Mouse (Mus musculus) embryonic stem cell, embryonic (primary cell): ENCODE data around the gene Gm37240.

Experiments used
- CTCF ChIA-PET, 4 experiments: fragments of 300-600 bp in 2 of 4; fragments of 350-600 bp in 2 of 4; sonication (Branson Sonifier 250); formaldehyde crosslinking; loops; one replicate each; lab custom pipeline; 2022; ENCODE audit warnings: inconsistent platforms in 2 of 4; lab: Charles Lee
- POLR2A ChIA-PET, 4 experiments: fragments of 300-600 bp in 2 of 4; fragments of 350-600 bp in 2 of 4; sonication (Branson Sonifier 250); formaldehyde crosslinking; loops; one replicate each; lab custom pipeline; 2022; ENCODE audit warnings: antibody characterized with exemption in 4 of 4, inconsistent platforms in 1 of 4; lab: Charles Lee

The Gm37240 gene

DNA sequence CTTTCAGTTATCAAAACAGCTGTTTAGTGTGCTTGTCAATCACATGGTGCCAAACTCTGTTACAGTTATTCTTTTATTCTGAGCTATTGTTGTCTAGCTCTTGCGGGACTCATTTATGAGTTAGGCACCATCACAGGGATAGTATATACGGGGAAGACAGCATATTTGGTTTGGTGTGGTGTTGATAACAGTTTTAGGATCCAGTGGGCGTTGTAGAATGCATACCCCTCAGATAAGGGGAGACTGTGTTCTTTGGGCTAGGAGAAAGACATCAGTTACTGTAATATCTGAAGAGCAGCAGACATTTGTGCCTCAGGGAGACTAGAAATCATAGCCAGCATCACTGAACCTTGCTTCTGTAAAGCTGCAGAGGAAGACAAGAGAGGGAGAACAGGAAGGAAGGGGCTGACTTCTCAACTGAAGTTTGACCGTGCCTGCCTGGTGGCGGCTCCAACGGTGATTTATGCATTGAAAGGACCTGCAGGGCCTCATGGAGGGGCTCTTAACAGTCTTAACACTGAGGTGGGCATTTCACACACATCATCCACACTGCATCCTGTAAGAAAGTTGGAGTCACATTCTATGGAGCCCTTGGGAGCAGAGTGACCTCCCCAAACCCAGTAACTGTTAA is 713.8 kb downstream of the Gm37240 start:
- ChIA-PET CTCF (no interaction called here), POLR2A (interaction anchor here in 1 of 4 experiments (0.6 kb wide), 1 partner anchor 1925 kb away, joined by 3 read pairs; no protein-coding TSS in a partner anchor)

DNA sequence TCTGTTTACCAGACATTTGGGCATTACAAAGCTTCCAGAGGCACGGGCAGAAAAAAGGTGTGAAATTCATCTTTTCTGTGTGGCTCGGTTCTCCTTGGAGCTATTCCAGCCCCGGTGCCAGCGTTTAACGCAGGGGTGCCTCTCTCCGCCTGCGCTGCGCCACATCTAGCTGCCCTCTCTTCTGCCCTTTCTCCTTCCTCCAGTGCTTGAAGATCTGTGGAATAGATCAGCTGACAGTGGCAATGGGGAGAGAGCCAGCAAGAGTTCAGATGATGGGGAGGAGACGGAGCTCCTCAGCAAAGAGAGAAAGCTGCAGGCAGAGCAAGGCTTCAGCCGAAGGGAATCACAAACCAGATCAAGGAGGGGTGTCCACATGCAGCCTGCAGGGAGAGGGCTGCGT is 714.8 kb downstream of the Gm37240 start:
- ChIA-PET POLR2A (interaction anchor here in 1 of 4 experiments (0.6 kb wide), 1 partner anchor 541 kb away, joined by 4 read pairs; no protein-coding TSS in a partner anchor), CTCF (no interaction called here)

DNA sequence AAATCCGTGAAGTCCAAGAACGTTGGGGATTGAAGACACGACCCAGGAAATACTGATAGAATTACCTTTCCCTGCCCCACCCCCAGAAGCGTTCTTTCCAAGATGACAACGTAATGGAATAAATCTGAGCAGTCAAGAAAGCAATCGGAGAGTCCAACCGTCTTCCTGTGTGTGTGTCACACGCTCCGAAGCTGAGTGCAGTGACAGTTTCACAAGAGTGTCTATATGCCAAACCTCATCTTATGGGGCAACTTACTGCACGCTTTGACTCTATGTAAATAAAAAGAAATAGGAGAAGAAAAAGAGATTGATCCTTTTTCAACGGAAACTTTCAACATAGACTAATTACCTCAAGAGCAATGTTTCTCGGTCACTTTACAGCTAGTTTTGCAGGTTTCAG is 715.2 kb downstream of the Gm37240 start:
- ChIA-PET POLR2A (no interaction called here), CTCF (no interaction called here)

DNA sequence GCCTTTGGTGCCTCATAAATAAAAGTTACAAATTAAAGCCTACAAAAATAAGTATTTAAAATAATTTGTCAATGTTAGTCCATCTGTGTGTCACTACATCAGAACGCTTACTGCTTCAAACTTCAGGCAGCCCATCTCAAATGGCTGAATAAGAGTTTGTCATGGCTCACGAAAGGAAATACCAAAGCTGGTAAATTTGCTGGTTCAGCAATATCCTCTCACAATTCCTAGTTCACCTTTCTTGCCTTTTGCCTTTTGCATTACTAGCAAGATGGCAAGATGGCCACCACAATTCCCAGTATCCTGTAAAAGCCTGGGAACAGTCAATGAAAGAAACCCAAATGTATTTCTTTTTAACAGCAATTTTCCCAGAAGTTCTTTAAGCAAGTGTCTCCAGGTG is 718.5 kb downstream of the Gm37240 start:
- POLR2A ChIA-PET: no interaction called here
- CTCF ChIA-PET: no interaction called here

DNA sequence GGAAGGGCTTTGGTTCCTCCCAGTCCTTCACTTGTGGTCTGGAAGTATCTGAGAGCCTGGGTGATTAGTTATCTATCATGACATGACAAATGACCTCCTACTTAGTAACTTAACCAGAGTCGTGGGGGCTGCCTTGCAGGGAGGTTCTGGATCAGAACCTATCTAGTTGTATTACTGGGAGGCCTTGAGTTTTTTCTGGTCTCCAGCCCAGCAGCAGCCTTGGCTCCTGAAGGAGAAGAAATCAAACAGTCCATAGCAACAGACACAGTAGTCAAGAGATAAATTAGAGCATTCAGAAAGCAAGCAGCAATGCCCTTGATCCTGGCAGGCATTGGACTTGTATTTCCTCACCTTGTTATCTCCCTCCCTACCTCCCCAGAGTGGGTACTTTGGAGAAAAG is 722.4 kb downstream of the Gm37240 start:
- POLR2A ChIA-PET: no interaction called here
- CTCF ChIA-PET: no interaction called here

DNA sequence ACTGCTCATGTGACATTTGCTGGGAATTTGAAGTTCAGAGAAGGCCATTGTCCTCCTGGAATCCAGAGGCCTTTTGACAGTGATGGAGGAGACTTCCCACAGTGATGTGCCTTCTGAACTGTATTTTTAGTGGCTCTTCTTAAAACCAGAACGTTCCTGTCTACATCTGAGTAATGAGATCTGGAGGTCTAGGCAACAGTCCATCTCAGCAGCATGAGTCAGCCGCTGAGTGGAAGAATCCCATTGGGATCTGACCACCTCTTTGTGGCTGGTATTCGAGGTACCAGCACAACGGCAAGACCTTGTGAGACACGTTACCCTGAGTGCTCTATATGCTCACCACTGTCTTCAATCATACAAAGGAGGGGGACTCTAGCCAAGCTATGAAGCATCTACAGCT is 723.9 kb downstream of the Gm37240 start:
- ChIA-PET CTCF (no interaction called here), POLR2A (no interaction called here)

DNA sequence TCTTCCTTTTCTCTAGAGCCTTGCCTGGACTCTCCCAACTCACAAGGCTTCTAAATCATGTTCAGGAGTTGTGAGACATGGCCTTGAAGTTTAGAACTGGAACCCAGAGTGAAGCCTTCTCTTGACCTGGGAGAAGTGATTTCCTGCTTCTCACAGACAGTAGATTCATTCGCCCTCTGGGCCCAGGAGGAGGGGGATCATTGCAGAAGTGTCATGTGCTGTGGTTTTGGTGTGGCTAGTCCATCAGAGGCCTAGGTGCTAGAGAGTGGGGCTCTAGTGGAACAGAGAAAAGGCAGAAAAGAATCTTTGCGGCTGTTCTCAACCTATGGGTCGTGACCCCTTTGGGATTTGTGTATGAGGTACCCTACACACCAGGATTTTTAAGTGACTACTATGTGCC is 724.9 kb downstream of the Gm37240 start:
- ChIA-PET POLR2A (no interaction called here), CTCF (no interaction called here)

DNA sequence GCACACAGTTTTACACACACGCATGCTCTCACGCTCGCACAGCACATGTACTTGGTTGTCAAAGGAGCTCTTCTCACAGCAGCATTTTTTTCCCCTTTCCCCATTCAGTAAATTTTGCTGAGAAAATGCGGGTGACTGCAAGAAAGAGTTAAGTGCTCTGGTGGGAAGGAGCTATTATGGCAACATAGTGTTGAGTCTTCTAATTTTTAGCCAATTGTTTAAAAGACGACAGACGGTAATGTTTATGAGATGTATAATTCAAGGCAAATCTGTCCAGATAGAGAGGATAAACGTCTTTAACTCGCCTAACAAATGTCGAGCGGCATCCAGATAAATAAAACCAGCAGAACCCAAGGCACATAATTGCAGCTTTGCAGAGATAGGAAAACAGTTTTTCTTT is 726.5 kb downstream of the Gm37240 start:
- CTCF ChIA-PET: interaction anchor here in 1 of 4 experiments (0.7 kb wide), 1 partner anchor 750 kb away, joined by 4 read pairs; no protein-coding TSS in a partner anchor
- POLR2A ChIA-PET: no interaction called here

DNA sequence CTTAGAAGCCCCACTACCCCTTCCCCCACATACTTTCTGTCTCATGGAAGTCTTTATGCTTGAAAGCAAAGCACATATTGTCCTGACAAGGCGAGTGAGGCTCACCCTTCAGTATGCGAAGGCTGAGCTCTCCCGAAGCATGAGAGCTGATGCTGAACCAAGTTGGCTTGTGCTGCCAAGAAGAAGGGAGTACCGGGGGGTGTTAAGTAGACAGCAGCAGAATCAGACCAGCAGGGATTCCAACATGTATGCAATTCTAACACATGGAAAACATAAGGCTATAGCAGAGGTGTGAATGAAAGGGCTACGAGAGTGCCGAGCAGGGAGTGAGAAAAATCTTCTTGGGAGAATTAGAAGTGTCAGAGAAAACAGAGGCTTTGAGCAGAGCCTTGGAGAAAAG is 727.7 kb downstream of the Gm37240 start:
- ChIA-PET POLR2A (no interaction called here), CTCF (no interaction called here)

DNA sequence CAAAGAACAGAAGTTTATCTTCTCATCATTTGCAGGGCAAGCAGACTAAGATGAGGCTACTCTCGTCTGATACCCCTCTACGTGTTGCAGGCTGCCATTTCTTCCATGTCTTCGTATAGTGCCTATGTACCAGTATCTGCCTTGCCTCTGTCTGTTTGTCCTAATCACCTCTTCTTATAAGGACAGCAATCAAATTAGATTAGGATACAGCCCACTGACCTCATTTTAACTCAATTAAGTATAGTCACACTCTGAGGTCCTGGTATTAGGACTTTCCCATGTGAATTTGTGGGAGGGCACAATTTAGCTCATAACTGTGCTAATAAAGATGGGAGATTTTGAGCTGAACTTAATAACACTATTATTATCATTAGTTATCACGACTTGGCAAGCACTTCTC is 738.5 kb downstream of the Gm37240 start:
- POLR2A ChIA-PET: no interaction called here
- CTCF ChIA-PET: no interaction called here

DNA sequence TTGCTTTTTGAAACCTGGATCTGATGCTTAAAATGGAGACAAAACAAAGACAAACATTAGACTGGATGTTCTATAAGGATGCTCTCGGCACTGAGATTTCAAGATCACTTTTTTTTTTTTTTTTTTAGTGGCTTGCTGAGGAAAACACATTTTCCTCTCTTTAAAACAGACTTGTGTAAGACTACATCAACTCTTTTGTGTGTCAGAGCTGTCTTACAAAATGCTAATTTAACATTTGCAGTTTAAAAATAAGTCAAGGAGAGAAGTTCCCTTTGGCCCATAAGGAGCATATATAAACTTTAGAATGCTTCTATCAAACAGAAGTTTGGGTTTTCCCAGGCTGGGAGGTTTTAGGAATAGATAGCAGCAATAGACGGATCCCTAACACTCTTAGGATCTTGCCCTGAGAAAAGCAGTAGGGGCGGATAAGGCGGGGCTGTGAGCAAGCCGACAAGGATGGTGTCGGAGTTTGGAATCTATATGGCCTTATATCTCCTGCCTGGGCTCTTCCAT is 739.2 kb downstream of the Gm37240 start:
- POLR2A ChIA-PET: interaction anchor here in 1 of 4 experiments (1.4 kb wide), 1 partner anchor 125 kb away, joined by 3 read pairs; no protein-coding TSS in a partner anchor
- CTCF ChIA-PET: interaction anchor here in 1 of 4 experiments (0.7 kb wide), 1 partner anchor 894 kb away, joined by 3 read pairs; no protein-coding TSS in a partner anchor

DNA sequence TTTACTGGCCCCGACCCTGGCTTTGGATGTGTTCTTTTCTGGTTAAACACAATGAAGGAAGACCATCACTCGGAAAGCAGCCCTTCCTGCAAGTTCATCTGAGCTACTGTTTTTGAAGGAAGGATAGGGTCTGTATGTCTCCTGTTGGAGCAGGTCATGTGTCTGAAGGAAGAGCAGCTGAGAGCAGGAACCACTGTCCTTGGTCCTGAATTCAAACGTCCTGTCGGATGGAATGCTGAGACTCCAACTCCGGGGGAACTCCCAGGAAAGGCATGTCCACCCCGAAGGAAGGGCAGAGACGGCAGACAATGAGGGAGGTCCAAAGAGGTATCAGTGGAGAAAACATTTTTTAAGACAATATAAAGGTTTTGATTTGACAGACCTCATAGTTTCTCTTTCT is 741.8 kb downstream of the Gm37240 start:
- POLR2A ChIA-PET: interaction anchor here in 1 of 4 experiments (1.4 kb wide), 1 partner anchor 129 kb away, joined by 3 read pairs; no protein-coding TSS in a partner anchor
- CTCF ChIA-PET: no interaction called here

DNA sequence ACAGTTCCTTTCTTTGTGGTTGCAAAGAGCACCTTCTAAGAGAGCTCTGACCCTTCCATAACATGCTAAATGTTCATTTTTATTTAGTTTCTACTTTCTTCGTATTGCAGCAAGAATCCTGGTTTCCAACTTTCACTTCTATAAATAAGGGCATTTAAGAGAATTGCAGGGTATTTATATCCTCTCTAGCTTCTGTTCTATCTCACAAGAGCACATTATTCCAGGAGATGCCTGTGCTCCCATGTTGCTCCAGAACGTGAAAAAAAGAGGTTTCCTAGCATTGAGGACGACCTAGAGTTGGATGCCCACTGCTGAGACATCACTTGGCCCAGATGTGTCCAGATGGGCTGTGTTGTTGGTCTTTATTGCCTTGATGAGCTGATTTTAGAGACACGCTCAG is 742.2 kb downstream of the Gm37240 start:
- POLR2A ChIA-PET: interaction anchor here in 1 of 4 experiments (1.4 kb wide), 1 partner anchor 129 kb away, joined by 3 read pairs; no protein-coding TSS in a partner anchor
- CTCF ChIA-PET: no interaction called here

DNA sequence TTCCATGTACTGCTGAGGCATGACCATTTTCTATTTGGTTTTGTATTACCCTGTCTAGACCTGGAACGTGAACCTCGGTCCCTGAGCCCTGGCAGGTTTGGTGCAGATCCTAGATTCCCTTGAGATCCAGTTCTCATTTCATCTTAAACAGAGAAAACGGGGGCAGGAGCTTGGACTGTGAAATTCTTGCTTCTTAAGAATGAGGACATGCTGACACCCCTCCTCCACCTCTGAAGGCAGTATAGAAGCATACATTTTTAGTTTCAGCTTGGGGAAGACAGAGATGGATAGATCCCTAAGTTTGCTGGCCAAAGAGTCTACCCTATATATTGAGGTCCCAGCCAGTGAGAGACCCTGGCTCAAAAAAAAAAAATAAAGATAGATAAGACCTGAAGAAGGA is 742.9 kb downstream of the Gm37240 start:
- POLR2A ChIA-PET: no interaction called here
- CTCF ChIA-PET: no interaction called here

DNA sequence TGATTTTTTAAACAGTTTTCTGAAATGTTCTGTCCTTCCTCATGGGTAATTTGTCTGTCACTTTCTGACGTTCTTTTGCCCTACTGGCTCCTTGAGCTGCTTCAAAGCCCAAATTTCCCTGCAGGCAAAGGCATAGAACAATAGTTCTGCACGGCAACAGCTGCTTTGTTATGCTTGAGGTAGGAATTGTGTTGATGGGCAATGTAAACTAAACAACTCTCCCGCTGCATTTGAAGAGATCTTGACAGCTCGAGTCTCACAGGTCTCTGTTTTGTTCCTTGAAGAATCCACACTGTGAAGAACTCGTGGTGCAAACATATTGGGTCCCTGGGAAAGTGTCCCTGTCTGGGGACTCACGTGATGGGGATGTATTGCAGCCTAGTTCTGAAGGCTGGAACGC is 746.8 kb downstream of the Gm37240 start:
- ChIA-PET POLR2A (interaction anchor here in 1 of 4 experiments (0.6 kb wide), 1 partner anchor 406 kb away, joined by 4 read pairs; no protein-coding TSS in a partner anchor), CTCF (interaction anchor here in 1 of 4 experiments (0.6 kb wide), 1 partner anchor 83 kb away, joined by 3 read pairs; no protein-coding TSS in a partner anchor)

DNA sequence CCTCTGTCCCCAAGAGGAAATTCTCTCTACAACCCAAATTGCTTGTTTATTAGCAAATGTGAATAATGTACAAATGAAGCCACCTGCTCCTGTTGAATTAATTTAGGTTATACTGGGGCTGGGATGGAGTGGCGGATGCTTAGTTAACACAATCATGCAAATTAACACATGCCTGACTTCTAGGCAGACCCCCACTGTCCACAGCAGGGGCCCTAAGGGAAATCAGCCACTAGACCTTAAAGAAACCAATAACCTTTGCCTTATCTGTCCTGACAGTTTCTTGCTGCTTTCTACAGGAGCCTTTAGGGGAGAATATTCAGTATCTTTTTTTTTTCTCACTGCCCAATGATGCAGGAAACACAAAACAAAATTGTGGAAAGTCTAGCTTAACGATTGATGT is 748.9 kb downstream of the Gm37240 start:
- CTCF ChIA-PET: interaction anchor here in 1 of 4 experiments (0.6 kb wide), 1 partner anchor 787 kb away, joined by 3 read pairs; no protein-coding TSS in a partner anchor
- POLR2A ChIA-PET: no interaction called here

DNA sequence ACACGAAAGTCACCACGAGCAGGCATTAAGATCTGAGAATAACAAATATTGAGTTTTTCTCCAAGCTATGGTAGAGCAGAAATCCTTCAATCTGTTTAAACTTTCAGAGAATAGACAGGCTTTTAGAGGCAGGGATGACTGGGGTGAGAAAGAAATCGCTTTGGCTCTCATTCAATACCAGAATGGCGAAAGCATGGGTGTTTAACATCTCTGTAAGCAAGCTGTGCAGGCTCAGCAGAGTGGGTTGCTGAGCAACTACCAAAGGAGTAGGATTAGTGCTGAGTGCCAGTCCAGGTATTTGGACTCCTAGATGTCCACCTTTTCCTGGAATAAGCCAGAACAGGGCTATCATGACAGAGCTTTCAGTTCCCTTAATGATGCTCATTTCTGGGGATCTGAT is 753.8 kb downstream of the Gm37240 start:
- CTCF ChIA-PET: interaction anchor here in 1 of 4 experiments (0.7 kb wide), 1 partner anchor 87 kb away, joined by 3 read pairs; no protein-coding TSS in a partner anchor
- POLR2A ChIA-PET: no interaction called here

DNA sequence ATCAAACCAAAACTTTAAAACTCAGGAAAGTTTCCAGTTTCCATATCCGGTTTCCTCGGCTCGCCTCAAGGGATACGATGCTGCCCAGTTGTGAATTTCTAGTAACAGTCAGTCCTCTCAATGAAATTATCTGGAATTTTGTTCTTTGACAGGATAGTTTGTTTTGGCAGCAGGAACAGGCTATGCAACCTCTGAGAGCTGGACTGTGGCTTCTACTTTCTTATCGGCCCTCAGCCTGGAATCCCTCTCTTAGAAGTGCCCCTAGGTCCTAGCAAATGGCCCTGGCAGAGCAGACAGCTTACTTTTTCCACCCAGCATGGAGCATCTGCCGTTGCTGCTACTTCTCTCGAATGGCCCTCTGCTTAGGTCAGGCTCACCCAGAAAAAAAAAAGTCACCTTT is 755.4 kb downstream of the Gm37240 start:
- ChIA-PET POLR2A (no interaction called here), CTCF (no interaction called here)

DNA sequence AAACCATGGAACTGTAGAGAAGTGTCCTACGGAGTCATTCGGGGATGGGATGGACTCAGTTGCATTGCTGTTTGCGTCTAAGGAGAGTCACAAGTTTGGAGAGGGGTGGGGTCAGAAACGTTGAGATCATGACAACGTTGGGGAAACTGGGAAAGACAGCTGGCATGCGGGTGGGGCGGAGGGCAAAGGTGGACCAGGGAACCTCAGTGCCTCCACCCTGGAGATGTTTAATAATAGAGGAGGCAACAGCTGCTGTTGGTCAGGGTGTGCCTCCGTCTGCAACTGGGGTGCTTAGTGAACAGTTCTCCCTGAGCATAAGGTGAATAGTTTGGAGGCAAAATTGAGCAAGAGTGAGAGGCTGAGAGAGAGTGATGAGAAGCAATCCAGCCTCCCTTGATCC is 758.8 kb downstream of the Gm37240 start:
- ChIA-PET CTCF (no interaction called here), POLR2A (no interaction called here)

DNA sequence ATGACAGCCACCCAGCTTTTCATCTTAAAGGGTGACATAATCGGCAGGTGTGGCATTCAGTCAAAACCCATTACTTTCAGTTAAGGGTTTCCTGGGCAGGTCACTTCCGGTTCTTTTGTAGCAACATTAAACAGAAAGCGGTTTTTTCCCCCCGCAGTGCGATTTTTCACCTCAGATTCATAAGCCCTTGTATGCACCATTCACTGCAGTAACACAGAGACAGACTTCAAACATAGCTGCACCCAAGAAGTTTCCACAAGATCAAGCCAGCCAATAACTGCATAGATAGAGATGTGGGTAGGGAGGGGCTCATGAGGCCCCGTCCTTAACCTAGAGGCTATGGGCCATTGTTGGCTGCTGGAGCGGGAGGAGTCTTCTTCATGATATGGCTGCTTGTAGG is 760.3 kb downstream of the Gm37240 start:
- ChIA-PET POLR2A (interaction anchor here in 1 of 4 experiments (0.6 to 1.0 kb wide), 3 partner anchors 10 to 60 kb away, joined by 3 to 6 read pairs (median 6); no protein-coding TSS in a partner anchor), CTCF (no interaction called here)

DNA sequence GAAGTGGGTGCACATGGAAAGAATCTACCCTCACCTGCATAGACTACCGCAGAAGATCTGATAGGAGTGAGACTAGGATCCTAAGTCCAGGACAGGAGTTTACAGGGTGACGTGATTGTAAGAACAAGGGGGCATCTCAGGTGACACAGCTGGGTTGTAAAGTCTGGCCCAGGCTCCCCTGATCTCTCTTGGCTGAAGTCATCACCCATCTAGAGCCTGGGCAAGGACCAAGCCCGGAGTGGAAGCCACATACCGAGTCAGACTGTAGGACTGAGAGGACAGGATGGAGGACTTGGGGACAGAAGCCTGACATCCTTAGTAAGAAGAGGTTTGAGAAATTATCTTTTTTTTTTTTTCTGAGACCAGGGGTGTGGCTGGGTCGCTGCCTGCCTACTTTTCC is 761.8 kb downstream of the Gm37240 start:
- ChIA-PET CTCF (no interaction called here), POLR2A (no interaction called here)
